Mouse (Mus musculus) thymus, postnatal 10 days (tissue): ENCODE results near the gene Ccdc89.

ENCODE experiments used
- DNase-seq, 2 experiments: peaks; one replicate each; pipeline ENCODE4 v3.0.0; 2021; ENCODE audit warnings: low spot score in 2 of 2

Ccdc89 gene

DNA sequence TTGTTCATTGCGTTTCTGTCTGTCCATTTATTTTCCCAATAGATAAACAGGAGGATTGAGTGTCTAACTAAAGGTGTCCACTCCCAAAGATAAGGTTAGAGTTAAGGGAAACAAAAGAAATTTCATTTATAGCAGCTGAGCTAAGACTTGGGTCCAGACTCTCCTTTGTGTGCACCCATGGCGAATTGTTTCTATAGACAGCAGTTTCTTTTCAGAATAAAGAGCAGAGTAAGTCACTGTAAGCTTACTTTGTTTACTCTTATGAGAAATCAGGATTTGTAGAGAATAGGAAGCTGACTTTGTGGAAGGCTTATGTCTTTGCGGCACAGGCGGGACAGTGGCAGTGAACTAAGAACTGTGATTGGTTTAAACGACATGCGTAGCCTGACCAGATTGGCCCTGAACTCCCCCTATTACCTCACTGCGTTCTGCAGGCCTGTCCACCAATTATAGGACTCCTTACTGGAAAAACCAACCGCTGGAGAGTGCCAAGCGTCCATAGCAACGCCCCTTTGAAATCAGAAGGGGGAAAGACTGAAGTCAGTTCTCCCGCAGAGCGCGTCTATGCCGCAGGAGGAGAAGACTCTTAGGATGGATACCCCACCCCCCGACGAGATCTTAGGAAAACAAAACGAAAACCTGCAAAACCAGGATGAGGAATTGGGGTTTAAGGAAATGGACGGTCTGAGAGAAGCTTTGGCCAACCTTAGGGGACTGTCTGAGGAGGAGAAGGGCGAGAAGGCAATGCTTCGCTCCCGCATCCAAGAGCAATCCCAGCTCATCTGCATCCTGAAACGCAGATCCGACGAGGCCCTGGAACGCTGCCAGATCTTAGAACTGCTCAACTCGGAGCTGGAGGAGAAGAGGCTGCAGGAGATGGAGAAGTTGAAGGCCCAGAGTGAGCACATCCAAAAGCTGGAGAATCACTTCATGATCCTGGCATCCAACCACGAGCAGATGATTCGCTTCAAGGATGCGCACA is at the start of gene Ccdc89:
Gene Ccdc89, plus strand, starts transcription at position 558 of the 982 bp plus-strand sequence.
- no peak for DNase-seq

DNA sequence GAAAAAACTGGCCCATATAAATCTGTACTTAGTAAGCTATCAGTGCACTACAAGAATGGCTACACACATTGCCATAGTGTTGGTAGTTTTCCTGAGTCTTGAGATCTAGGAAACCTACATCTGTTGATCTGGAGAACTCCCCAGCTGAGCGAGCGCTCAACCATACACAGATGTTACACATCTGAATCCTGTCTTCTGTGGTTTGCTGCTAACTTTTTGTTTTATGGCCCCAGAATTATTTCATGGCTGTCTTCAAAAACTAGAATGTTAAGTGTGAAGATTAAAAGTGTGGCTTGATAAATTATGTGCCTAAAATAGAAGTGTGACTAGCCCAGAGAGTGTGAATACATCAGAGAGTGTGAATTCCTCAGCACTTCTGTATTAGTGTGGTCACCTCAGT is 42.0 kb upstream of the Ccdc89 start:
- DNase-seq = no peak

DNA sequence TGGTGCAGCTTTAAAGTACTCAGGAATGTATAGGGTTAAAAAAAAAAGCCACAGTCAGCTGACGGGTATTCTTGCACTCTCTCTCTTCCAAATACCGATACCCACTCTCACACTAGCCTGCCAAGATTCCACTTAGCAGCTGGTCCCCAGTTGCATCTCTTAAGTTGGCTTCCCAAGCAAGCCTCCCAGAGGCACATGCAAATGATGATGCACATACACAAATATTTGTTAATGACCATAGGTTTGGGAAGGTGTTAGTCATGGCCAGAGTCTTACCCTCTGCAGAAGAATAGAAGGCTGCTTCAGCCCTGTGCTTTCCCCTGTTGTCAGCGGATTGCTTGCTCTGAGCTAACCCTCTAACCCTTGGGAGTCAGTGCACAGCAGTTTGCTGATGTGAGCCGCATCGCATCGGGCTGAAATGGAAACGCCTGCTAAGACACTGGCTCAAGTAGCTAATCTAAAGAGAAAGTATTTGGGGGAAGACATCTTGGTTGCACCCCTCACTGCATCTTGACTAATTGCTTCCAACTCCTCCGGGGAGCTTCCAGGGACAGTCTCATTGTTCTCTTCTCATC is 39.4 kb upstream of the Ccdc89 start:
- no peak for DNase-seq

DNA sequence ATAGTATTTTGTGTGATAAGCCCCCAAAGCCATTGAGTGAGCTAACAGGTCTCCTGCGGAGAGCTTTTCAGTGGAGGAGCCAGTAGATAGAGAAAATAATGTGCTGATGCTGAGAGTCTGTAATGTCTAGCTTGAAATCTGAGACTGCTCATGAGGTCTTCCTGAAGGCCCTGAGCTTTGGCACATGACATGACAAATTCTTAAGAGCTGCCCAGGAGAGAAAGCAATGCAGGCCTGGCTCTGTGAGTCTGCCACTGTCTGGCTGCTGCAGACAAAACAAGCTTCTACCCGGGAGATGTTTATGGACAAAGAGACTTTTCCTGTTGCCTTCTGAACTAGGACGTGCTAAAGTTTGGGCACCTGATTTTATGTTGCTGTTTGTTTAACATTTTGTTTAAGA is 36.6 kb upstream of the Ccdc89 start:
- DNase-seq = no peak

DNA sequence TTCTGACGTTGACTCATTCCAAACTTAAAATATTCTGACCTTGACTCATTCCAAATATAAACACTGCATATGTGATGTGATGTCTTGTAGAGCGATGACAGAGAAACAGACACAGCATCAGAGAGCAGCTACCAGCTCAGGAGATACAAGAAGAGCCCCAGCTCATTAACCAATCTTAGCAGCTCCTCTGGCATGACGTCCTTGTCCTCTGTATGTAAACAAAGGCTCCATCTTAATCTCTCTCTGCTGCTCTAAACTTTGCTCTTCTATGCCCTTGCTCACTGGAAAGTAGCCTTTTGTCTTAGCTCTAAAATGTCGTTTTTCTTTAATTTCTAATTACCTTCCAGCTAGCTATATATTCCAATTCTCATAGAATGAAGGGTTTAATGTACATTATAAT is 31.3 kb upstream of the Ccdc89 start:
- no peak for DNase-seq

DNA sequence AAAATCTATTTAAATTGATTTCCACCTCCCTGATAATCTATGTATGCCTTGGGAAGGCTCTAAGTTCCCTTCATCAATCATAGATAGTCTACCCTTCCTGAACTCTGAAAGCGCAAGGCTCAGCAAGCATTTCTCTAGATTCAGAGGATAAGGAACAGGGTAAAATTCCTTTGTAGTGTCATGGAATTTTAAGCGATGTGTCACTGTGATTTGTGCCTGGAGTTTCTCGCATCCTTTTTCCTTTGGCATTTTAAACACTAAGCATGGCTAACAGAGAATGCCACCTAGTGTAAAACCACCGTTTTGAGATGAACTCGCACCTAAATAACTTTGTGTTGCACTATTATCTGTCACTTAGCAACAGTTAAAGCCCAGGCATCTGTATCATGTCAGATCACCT is 30.4 kb upstream of the Ccdc89 start:
- DNase-seq = no peak

DNA sequence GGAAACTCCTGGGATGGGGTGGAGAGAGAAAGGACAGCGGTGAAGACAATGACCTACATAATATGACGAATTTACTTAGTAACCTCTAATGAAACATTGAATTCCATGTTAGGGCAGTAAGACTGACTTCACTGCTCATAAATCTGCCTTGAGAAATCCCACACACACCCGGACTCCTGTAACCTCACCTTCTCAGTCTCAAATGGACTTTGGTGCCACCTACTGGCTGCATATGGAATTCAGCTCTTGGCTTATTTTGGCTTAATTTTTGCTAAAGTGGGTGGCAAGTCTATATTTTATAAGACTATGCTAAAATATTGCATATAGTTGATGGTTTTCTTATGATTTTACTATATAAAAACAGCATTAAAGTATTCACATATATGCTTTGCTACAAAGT is 16.4 kb upstream of the Ccdc89 start:
- DNase-seq = peak; percentile 33 to 71

DNA sequence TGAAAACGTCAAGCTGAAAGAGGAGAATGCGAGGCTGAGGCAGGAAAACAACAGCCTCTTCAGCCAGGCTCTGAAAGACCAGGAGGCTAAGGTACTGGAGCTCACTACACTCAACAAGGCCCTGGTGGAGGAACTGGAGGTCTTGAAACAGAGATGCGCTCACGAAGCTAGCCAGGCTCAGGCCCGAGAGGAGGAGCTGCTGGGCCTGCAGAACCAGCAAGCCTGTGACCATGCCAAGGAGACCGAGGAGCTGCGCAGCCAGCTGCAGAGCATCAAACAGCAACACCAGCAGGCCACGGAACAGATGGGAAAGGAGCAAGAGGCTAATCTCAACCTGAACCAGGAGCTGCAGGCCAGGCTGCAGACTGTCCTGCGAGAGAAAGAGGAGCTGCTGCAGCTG is 629 bp downstream of the Ccdc89 start:
- DNase-seq = no peak

DNA sequence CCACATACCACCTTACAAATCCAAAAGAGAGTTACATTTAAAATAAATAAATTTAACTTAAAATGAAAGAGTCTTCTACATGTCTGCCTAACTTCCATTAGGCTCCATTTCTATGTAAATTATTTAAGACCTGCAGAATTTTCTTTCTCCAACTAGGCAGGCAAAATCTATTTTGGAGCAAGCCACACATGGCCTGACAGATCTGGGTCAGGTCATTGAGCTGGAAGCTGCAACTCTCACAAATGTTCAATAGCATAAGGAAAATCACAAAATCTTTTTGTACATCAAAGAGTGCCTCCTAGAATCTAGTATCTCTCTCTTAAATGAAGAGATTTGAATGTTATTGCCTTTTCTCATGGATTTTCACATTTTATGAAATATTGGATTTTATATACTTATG is 5.8 kb downstream of the Ccdc89 start:
- DNase-seq = no peak

DNA sequence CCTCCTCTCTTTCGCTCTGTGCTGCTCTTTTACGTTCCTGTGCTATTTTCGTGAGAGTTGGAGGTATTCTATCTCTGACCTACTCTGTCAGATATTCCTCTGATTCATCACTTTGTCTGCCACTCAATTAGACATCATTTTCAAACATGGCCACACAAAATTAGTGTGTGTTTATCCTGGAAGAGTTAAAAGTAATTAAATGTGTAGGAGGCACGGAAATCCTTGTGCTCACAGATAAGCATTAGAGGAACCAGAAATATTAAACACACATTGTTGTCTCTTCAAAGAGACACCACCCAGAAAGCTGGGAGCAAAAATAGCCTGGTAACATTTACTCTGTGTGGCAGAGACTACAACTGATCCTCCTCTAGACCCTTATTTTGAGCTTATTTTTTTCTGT is 13.7 kb downstream of the Ccdc89 start:
- DNase-seq = no peak

DNA sequence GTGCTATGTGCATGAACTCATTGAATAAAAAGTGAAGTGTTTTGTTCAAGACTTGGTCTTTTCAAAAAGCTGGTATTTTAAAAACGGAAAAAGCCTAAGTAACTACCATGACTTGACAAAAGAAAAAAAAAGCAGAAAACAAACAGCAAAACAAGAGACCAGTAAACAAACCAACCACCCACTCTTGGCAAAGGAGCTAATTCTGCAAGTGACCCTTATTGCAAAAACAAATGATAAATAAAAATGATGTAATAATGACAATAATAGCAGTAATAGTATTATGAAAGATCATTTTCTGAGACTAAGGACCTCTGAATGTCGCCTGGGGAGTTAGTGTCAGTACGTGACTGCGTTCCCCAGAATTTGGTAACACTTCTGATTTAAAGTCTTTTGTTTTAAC is 15.7 kb downstream of the Ccdc89 start:
- no peak for DNase-seq

DNA sequence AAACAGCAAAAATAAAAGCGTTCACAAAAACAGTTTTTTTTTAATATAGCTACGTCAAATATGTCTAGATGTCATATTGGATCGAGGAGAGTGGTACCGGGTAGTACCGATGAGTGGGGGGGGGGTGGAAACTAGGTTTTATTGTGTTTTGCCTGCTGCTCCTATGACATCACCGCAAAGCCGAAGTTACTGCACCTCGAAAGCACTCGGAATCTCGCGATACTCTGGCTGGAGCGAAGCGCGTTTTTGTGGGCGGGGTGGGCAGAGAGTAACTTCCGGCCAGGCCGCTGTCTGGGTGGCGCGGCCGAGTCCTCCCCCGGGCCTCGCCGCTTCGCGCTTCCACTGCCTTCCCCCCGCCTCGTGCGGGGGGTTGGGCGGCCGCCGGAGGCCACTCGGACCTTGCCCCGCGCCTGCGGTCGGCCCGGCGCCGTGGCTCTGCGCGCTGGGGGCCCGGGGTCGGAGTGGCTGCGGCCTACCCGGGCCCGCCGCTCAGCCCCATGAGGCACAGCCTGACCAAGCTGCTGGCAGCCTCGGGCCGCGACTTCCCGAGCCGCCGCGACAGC is 16.2 kb downstream of the Ccdc89 start, which contains the start of gene Crebzf:
Gene Crebzf, plus strand, starts transcription at position 212 of the 563 bp plus-strand sequence.
- peak; percentile 94 to 96 for DNase-seq

DNA sequence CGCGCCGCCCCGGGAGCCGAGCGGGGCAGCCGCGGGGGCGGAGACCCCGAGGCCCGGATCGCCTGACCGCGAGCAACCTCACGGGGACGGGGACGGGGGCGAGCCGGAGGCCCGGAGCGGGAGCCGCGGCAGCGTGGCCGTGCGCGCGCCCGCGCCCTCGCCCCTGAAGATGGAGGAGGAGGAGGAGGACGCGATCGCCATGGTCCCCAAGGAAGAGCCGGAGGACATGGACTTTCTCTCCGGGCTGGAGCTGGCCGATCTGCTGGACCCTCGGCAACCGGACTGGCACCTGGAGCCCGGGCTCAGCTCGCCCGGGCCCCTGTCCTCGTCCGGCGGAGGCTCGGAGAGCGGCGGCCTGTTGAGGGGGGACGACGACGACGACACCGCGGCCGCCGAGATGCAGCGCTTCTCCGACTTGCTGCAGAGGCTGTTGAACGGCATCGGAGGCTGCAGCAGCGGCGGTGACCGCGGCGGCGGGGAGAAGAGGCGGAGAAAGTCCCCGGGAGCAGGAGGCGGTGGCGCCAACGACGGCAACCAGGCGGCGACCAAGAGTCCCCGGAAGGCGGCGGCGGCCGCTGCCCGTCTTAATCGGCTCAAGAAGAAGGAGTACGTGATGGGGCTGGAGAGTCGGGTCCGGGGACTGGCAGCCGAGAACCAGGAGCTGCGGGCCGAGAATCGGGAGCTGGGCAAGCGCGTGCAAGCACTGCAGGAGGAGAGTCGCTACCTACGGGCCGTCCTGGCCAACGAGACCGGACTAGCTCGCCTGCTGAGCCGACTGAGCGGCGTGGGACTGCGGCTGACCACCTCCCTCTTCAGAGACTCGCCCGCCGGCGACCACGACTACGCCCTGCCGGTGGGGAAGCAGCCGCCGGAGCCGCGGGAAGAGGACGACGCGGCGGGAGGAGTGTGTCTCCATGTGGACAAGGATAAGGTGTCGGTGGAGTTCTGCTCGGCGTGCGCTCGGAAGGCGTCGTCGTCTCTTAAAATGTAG is 17.0 kb downstream of the Ccdc89 start:
- DNase-seq = peak; percentile 56 to 61

DNA sequence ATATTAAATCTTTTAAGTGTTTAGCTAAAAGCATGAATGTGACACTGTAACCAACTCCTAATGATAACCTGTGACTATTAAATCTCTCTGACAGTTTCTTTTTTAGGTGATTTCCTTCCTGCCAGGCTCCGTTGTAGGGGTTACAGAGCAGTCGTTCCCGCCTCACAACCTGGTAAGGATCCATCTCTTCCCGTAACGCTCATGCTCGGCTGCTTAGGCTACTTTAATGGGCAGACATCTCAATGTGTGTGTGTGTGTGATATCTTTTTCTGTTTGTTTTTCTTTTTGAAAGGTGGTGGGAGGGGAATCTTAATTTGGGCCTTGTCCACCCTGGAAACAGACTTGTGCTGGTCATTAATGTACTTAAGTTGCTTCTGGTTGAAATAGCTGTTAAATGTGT is 17.8 kb downstream of the Ccdc89 start:
- no peak for DNase-seq

DNA sequence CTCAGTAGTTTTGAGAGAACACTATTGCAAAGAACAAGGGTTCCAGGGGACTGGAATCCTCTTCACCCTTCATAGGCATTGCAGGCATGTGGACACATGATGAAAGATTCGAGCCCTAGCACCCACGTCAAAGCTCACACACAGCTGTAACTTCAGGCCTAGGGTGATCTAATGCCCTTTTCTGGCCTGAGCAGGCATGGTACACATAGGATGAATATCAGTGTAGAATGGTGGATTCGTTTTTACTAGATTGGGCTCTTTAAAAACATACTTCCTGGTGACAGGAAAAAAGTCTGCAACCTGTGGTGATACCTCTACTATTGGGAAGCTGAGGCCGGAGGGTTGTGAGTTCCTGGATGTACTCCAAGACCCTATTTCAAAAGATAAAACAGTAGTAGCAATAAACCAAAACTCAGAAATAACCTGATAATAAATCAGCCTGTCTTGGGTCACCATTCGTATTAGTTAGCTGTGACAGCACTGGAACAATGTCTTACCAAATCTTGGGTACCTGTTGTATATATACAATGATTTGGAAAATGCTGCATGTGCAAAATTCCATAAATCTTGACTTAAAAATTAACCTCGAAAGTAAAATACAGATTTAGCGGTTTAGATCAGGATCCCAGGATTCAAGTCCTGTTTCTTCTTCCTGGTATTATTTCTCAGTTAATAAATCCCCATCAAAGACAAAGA is 29.9 kb downstream of the Ccdc89 start:
- DNase-seq = no peak

DNA sequence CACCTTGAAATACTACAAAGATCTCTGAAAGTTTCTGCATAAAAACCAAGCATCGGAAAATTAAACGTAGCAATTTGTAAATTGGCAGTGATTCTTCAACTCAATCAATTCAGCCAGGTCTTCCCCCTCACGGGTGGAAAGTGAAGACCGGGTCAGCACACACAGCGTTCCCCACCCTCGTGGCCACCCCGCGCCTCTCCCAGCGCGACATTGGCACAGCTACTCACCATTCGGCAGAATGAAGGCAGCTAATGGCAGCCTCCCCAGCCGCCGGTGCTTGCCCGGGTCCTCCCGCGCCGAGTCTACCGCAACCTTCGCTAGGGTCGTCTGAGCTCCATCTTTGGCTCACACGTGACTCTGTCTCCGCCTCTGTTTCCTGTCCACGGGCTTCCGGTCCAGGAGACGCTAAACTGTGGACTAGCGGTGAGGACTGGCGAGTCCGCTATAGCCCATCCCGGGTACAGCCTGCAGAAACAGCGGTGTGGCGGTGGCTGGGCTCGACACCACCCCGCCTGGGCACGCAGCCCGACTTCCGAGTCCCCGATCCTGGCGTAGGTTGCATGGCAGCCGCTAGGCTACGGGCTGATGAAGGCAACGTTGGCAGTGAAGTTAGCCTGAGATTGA is 30.6 kb downstream of the Ccdc89 start, which contains the start of gene Tmem126a:
Gene Tmem126a, minus strand, starts transcription at position 385 of the 624 bp plus-strand sequence.
- DNase-seq = peak; percentile 53 to 54

DNA sequence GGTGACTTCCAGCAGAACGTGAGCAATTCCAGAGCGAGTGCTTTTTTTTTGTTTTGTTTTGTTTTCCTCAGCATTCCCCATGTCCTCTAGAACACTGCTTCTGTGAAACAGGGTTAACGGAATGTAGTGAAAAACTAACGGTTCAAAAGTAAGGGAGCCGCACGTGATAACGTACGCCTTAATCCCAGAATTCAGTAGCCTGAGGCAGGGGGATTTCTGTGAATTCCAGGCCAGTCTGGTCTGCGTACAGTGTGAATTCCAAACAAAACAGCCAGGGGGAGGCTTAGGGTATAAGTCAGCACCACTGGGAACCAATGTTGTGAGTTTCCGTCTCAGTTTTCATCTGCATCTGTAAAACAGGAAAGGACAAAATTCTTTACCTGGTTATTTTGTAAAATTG is 31.1 kb downstream of the Ccdc89 start:
- DNase-seq = no peak

DNA sequence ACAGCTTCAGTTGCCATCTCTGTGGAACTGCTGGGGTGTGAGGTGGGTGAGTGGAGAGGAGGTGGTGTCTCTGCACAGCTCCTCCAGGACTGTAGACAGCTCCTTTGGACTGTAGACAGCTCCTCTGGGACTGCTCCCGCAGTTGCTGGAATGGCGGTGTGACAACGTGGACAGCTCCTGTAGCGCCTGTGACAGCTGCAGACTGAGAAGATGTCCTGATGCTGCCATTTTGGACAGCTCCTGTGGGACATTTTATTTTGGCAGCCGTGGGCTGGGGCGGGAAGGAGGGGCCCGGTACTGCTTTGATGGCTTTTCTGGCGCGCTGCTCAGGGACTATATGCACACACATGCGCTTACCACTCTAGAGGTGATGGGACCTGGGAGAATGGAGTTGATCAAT is 34.0 kb downstream of the Ccdc89 start:
- no peak for DNase-seq

DNA sequence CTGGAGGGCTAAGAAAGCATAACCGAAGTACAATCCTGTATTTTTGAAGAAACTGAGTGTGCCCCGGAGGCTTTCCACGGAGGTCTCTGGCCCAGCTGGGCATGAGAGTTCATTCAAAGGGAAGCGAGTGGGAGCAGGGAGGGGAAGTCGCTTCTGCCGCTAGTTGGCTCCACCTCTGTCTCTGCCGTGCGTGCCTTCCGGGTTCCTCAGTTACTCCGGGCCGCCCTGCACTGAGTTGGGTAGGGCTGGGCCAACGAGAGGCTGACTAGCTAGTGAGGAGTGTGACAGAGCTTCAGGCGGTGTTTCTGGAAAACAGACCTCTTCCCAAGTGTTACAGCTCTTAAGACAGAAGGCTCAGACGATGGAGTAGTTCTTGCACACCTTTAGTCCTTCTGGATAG is 34.6 kb downstream of the Ccdc89 start:
- DNase-seq = peak; percentile 38 to 62

DNA sequence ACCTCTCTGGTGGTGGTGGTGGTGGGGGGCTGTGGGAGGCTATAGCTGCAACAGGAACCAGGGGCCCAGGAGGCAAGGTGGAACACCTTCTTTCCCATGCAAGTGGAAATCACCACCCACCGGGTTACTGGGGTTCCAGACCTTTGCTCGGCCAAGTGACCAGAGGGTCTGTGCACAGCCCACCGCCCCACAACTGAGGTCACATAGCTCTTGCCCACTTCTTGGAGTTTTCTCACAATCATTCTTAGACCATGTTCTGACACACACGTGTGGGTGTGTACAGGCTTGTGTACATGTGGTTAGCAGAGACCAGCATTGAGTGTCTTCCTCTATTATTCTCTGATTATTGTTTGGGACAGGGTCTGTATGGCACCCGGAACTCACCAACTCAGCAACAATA is 35.1 kb downstream of the Ccdc89 start:
- no peak for DNase-seq
